Mouse (Mus musculus) thymus, postnatal 10 days (tissue): ENCODE measurements at regions not wholly inside any gene's neighbourhood (a gene's known extent, or its start where the extent isn't known, plus 50 kb on each side); places are given as distances from the start of the nearest gene placed in this dataset.

Source experiments
- DNase-seq, 2 experiments: peaks; one replicate each; pipeline ENCODE4 v3.0.0; 2021; ENCODE audit warnings: low spot score in 2 of 2

- no peak for DNase-seq
Measured at GRCm38 (mm10) chr13:111940796-111941513, 132.2 kb upstream of the Map3k1 start.

DNA sequence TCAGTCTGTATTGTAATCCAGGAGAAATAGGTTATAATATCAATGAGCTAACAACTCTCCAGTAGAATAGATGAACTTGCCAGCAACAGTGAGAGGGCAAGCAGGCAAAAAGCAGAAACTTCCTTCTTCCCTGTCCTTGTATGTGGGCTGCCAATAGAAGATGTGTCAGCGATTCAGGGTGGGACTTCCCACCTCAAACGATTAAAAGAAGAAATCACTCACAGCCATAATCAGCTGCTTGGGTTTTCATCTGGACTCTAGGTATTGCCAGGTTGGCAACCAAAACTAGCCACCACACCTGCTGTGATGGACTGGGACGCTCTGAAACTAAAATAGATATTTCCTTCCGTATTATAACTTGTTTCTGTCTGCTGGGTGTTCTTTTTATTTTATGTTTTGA is 133.2 kb upstream of the Map3k1 start:
- no peak for DNase-seq

DNA sequence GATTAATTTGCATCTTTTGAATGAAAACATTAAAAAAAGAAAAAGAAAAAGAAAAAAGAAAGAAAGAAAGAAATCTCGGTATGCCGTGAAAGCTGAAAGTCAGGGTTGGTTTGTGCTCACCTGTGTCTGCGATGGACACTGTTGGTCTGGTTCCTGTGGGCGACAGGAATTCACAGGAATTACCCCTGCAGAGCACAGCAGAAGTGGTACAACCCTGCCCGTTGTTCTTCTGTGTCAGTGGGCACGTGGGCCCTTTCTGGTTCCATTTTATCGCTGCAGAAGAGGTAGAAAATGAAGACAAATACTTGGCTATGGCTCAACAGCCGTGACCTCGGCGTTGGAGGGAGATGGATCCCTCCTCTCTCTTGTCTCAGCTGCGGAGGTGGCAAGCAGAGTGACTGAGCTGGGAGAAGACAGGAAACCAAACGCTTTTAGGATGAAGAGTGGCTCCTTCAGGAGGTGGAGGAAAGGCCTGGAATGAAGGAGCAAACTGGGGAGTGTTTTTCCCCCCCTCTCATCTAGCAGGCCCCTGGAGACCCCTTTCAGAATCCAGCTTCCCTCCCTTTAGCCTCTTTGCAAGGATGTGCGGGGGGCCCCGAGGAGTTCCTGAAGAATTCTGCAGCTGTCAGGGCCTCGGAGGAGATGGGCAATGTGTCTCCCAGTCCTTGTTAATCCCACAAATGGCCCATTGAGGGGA is 134.7 kb upstream of the Map3k1 start:
- no peak for DNase-seq

DNA sequence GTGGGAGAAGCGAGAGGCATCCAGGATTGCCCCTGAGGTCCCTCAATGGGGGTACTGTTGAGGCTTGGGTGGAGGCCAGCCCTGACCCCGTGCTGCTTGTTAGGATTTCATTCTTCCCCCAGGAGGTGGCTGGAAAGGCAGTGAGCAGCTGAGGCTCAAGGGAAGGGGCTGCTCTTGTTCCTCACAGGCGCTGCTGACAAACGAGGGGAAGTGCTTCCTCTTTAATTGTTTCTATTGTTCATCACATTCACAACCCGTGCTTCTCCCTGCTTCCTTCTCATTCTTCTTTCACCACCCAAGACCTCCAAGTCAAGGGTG is 135.3 kb upstream of the Map3k1 start:
- DNase-seq = no peak

DNA sequence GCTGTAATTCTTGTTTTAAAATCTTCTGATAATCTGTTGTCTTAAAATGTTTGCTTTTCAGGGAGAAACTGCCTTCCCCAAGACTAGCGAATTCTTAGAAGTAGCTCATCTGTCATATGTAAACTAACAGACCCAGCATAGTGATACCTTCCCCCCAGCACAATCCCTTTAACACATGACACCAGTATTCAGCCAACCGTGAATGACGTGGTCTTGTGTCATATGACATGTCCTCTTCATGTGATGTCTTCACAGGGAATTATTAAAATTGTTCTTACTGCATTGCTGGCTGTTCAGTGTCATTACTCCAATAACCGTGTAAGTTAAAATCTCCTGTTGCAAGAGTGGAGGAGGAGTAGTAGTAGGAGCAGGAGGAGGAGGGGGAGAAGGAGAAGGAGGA is 137.5 kb upstream of the Map3k1 start:
- DNase-seq = no peak

DNA sequence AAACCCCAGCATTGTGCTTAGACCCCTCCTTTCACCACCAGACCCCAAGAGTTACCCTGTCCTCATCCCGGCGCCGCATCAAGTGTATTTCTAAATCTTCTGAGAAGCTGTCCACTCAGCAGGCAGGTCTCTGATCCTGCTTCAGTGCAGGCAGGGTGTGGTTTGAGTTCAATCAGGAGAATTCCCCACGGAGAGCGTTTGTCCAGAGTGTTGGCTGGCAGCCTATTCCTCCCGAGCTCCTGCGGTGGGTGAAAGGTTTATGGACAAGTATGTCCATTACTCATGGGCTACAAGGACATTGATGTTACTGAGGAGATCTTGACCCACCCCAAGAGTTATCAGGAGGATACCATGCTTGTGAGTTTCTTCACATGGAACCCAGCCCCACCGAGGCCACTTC is 138.0 kb upstream of the Map3k1 start:
- DNase-seq = no peak

GRCm38 (mm10) chr13:111948395-111948794 is 139.6 kb upstream of the Map3k1 start:
- no peak for DNase-seq

DNA sequence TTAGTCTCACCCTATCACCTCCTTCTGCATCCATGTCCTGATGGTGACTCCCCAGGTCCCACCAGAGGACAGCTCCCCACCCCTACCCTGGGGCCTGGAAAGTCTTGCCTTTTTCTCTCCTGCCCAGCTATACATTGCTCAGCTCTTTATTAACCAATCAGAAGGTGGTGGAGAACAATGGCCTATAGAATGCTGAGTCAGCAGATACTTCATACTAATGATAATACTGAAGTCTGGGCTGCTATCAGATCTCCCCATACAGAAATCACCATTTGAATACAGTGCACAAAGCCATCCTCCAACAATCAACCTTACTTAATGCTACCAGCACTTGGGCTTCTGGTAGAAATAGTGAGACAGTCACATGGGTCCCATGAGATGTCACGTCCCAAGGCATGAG is 141.2 kb upstream of the Map3k1 start:
- no peak for DNase-seq

DNA sequence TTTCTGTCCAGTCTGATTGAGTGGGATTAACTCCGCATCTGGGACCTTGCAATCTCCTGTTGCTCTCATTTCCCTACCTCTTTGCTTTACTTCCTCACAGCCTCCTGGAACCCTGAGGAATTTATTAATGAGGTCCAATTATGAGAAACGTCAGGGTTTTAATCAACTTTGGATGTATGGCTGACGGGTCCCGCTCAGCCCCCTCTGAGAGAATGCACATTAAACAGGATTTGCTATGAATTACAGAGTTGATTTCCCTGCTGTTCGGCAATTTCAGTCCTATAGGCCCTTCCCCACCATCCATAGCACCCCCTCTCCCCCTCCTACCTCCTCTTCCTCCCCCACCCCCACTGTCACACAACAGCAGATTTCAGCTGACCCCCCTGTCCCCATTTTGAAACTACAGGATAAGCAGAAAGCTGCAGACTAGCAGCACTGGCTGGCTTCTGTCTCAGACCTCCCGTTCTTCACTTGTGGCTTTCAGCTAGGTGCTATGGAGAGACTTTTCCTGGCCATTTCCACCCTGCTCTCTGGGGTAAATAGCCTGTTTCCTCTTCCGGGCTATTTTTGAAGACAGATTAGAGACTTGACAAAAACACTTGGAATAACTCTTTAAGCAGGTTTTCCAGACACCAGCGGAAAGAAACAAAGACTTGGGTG is 145.2 kb upstream of the Map3k1 start:
- no peak for DNase-seq

DNA sequence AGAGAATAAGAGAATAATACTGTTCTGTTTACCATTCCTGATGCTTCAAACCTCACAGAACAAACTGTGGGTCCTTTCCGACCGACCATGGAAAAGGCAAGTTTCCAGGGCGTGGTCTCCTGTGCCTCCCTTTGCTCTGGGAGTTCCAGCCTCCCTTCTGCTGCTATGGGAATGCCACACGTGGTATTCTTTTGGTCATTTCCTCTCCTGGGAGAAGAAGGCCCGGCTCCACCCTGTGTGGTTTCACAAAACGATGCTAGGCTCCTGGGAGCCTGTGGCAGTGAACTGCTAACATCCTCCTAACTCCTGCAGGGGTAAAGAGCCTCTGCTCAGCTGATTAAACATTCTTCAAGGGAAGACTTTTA is 145.7 kb upstream of the Map3k1 start:
- no peak for DNase-seq

GRCm38 (mm10) chr13:111957118-111957517 is 148.3 kb upstream of the Map3k1 start:
- DNase-seq = no peak

DNA sequence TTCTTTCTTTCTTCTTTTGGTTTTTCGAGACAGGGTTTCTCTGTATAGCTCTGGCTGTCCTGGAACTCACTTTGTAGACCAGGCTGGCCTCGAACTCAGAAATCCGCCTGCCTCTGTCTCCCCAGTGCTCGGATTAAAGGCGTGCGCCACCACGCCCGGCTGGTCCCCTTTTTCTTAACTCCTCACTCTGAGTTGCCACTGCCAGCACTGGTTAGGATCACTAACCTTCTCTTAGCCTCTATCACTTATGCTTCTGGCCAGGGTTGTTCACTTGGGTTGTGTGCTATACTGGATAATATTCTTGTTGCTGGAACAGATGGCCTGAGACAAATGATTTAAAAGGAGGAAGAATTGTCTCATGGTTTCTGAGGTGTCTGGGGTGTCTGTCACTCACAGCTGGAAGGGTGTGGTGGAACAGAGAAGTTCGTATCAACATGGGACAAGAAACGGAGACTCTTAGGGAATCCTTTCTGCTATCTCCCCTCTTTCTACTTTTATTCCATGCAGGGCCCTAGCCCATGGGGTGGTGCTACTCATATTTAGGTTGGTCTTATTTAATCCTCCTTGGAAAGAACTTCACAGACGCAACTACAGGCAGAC is 149.0 kb upstream of the Map3k1 start:
- no peak for DNase-seq

GRCm38 (mm10) chr13:111958421-111958820 is 149.6 kb upstream of the Map3k1 start:
- DNase-seq = no peak

DNA sequence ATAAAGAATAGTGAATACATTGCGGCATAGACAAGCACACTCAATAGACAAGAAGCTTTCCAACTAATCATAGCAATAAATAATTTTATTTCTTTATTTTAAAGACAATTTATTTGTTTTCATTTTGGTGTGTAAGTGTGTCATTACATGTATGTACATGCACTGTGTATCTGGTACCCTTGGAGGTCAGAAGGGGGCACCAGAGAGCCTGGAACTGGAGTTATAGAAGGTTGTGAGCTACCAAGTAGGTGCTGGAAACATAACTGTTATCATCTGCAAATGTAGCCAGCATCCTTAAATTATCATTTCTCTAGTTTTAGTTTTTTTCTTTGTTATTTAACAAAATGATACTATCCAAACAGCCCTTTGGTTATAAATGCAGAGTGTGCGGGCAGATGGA is 151.2 kb upstream of the Map3k1 start:
- peak in 1 of 2 experiments; percentile 16 for DNase-seq

- no peak for DNase-seq
Measured at GRCm38 (mm10) chr13:111961423-111961822, 152.6 kb upstream of the Map3k1 start.

DNA sequence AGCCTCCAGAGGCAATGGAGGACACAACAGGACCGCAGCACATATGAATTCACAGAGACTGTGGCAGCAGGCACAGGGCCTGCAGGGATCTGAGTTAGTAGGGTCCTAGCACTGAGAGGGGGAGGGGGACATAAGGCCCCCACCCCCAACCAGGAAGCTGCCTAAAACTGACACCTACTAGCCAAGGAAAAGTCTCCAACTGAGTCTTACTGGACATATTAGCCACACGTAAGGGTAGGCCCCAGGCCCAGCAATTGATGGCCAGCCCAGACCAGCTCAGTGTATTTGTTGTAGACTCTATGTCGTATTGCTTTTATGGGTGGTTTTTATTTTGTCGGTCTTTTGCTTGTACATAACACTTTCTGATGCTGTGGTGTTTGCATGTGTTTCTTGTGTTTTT is 153.4 kb upstream of the Map3k1 start:
- no peak for DNase-seq

GRCm38 (mm10) chr13:111966113-111966512 is 157.3 kb upstream of the Map3k1 start:
- no peak for DNase-seq

- no peak for DNase-seq
Measured at GRCm38 (mm10) chr13:111966627-111967026, 157.8 kb upstream of the Map3k1 start.

- DNase-seq = no peak
Measured at GRCm38 (mm10) chr13:111968197-111968596, 159.4 kb upstream of the Map3k1 start.

DNA sequence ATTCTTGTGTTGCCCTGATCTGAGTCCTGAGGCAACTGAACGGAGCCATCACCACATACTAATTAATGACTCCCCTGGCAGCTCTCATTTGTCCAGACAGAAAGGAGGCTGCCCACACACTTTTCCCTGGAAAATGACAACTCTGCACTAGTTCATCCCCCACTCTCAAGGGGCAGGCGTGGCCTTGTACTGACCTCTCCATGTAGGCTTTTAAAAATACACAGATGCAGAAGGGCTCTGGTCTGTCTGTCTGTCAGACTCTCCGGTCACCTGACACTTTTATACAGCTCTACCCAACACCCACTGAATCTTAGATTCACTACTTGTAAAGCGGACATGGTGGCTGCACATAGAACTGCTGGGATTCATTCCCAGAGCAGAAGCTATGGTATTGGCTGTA is 165.5 kb upstream of the Map3k1 start:
- DNase-seq = no peak

DNA sequence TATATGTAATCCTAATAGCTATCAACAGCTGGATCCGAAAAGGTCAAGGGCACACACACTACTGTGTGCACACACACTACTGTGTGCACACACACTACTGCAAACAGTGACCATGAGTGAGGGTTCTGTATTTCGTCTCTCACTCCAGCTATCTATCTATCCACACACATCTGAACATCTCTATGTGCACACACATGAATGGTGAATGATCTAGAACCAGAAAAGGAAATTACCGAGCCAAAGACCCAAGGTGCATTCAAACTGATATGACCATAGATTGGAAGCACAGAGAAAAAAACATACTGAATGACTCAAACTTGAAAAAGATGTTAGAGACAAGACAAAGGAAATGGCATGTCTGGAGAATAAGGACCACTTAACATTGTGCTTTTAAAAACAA is 166.8 kb upstream of the Map3k1 start:
- no peak for DNase-seq

- DNase-seq = peak; percentile 75 to 82
Measured at GRCm38 (mm10) chr13:111977769-111978674, 169.2 kb upstream of the Map3k1 start.
